Mouse (Mus musculus) heart, postnatal 36 days (tissue): Measurements from ENCODE around the gene Ypel5. TPM values are rescaled to one million over a fixed set of nuclear protein-coding genes. Genes with fewer than 3 reads are reported as not detected.

Source experiments
- DNase-seq, 2 experiments: peaks; one replicate each; pipeline ENCODE4 v3.0.0; 2021 to 2022
- intact Hi-C: fragments of 180-260 bp; cut with DNase I; formaldehyde crosslinking; loops from one replicate; pipeline ENCODE4 v1.15.1; 2025
- total RNA-seq, 2 experiments: library from RNA; stranded (reverse); gene quantifications; 2 replicates each; pipeline ENCODE4 v1.2.3; 2021

Ypel5 gene
- total RNA-seq, result 10 to 100 TPM; 36.9 to 43.4 TPM

DNA sequence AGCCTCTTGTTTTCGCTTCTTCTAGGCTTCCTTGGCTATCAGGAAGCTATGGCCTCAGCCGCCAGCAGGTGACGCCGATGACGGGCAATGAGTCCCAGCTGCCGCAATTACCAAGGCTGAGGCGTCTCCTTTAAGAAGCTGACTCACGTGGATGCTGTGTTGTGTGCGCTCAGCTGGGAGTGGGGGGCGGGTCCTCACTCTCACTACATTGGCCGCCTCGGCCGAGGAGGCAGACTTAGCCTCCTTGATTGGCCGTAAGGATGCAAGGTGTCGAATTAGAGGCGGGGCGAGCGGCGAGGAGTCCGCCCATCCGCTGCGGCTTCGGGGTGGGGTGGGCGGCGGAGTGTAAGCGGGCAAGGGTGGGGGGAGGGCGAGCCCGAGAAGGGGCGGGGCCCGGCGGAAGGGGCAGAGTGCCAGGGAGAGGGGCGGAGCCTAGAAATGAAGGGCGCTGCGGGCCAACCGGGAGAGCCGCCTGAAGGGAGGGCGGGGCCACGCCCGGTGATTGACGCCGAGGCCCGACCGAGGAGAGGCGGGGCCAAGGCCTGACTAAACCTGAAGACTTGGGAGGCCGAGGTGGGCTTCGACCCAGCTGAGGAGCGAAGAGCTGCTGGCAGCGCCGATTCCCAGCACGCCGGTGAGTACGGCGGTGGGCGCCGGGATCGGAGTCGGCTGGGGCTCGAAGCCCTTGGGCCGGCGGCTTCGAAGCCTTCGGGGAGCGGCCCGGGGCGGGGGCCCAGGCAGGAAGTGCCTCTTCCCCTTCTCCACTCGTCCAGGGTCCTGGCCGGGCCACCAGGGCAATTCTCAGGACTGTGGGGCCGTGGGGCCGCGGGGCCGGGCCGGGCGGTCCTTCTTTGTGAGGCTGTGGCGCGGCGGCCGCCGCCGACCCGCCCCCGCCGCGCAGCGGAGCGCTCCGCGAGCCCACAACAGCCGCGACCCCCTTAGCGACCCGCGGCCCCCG, at the start of gene Ypel5:
Ypel5 (plus strand) TSS at position 296 of the 958 bp plus-strand sequence.
- intact Hi-C loops, result loop anchor here (1.0 to 5.0 kb wide), 2 partner anchors 82 to 1561 kb away; partner anchors contain the start of genes Lbh and Slc30a6
- DNase-seq, result peak; percentile 97 to 98

DNA sequence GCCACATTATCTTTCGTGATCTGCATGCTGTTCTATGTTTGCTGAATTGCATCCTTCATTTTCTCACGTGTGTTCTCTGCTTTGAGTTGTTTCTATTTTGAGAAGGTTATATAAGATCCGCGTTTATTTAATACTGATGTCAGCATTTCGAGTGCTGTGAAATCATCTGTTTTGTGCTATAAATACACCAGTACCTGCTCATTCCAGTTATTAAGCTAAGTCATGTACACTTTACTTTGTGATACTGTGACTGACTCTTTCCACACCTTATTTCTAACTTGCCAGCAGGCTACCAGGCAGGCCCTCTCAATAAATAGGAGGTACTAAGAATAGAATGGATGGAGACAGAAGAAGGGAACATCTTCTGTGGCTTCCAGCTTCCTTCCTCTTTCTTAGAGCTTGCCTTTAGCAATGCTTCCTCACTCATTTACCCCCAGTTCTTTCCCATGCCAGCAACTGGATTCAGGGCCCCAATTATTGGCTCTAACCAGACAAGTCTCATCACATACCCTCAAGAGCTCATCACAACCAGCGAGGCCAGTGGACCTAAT, 48.3 kb upstream of the Ypel5 start:
- intact Hi-C loops, result loop anchor here (10.0 kb wide), 2 partner anchors 473 to 823 kb away; no protein-coding TSS in a partner anchor
- DNase-seq, result peak in 1 of 2 experiments; percentile 7

DNA sequence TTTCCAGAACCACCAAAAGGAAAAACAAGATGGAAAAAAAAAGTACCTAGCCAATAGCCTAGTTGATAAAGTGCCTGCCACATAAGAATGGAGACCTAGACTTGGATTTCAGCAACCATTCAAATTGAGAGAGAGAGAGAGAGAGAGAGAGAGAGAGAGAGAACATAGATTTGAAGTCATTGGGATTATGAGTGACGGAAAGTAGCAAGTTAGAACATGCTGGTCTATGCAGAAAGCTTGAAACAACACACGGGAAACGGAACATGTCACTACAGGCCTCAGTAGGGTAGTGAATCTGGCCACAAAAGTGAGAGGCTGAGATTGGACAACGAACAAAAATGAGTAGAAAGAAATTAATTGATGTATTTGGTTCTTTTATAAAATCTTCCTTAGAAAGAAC, 43.0 kb upstream of the Ypel5 start:
- intact Hi-C loops, result no loop called here
- no peak for DNase-seq

DNA sequence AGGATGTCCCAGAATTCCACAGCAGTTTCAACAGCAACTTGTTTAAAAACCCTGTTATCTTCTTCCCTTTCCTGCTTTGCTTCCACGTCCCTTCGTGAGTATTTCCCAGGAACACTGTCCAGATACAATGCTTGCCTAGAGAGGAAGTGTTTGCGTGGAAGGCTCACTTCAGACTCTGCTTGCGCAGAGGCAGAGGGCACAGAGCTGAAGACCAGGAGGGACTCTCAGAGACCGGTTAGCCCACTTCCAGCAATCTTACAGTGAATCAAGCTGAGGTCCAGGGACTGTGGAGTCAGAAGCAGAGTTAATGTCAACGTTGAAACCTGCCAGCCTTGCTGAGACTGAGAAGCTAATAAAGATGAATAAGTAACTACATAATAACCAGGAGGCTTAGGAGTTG, 41.6 kb upstream of the Ypel5 start:
- intact Hi-C loops, result loop anchor here (5.0 kb wide), 1 partner anchor 508 kb away; no protein-coding TSS in a partner anchor
- DNase-seq, result no peak

DNA sequence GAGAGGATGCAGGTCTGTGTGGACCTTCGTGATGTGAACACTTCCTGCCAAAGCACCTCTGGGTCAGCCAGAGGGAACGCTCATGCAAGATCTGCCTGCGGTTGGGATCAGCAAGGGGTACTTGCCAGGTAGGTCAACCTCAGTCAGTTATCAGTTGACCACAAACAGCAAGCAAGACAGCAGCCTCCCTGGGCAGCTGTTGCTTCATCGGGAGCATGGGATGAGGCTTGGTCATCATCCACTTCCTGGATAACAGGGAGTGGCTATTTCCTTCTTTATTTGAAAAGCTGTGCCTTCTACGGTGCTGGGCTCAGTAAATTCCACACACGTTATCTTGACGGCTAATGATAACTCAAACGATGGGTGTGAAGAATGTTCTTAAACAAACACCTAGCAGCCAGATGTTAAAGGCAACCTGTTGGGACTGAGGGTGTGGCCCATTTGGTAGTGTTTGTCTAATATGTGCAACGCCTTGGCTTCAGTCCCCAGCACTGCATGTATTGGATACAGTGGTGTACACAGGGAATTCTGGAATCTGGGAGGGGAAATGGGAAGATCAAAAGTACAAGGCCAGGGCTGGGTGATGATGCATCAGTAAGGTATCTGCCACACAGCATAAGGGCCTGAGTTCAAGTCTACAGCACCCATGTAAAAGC, 40.7 kb upstream of the Ypel5 start:
- intact Hi-C loops, result loop anchor here (5.0 kb wide), 1 partner anchor 507 kb away; no protein-coding TSS in a partner anchor
- DNase-seq, result no peak

DNA sequence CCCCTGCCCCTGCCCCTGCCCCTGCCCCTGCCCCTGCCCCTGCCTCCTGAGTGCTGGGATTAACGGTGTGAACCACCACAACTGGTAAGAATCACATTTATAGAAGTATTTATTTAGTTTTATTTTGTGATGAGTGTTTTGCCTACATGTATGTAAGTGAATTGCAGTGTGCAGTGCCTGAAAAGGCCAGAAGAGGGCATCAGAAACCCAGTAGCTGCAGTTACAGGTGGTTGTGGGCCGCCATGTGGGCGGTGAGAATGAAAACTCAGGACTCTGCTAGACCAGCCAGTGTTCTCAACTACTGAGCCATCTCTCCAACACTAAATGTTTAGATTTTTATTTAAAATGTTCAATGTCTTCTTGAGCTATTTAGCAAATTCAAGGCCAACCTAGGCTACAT, 39.7 kb upstream of the Ypel5 start:
- intact Hi-C loops, result loop anchor here (5.0 kb wide), 1 partner anchor 506 kb away; no protein-coding TSS in a partner anchor
- no peak for DNase-seq

DNA sequence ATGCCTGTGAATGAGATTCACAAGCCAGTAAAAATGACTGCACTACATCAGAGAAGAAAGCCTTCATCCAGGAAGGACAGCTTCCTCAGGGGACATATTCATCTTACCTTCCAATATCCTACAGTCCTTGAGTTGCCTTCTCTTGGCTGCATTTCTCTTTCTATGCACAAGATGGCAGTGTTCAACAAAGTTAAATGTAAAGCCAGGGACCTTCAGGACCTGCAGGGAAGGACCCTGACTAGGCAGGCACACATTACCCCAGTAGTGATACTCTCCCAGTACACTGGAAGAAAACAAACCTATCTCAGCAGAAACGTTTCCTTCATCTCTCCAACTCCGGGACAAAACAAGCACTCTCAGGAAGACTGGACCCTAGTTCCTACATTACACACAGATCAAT, 38.4 kb upstream of the Ypel5 start:
- DNase-seq, result peak in 1 of 2 experiments; percentile 17
- intact Hi-C loops, result loop anchor here (1.0 to 5.0 kb wide), 2 partner anchors 16 to 504 kb away; no protein-coding TSS in a partner anchor

DNA sequence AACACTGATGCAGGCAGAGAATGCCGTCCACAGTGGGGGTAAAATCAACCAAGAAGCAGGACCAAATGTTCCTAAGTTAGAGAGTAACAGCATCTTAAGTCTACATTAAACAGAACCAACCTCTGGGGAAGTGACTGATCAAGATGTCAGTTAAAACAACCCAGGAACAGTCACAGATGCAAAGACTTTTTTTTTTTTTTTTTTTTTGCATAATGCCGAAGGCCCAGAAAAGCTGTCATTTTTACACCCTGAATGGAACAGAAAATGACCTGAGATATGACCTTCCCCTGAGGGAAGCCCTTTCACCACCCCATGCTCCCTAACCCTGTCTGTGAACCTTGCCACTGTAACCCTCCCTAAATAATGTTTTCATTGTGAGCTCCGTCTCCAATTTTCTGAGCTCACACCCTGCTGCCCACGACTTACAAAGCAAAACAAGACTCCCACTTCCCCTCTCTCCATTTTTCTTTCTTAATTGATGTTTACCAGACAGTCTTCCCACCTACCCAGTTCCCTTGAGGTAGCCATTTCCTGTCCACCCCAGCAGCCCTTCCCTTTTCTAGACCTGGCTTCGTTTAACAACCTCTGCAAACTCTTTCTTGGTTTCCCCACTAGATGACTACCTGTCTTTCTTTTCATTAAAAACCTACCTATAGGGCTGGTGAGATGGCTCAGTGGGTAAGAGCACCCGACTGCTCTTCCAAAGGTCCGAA, 26.2 kb upstream of the Ypel5 start:
- no peak for DNase-seq
- intact Hi-C loops, result no loop called here

DNA sequence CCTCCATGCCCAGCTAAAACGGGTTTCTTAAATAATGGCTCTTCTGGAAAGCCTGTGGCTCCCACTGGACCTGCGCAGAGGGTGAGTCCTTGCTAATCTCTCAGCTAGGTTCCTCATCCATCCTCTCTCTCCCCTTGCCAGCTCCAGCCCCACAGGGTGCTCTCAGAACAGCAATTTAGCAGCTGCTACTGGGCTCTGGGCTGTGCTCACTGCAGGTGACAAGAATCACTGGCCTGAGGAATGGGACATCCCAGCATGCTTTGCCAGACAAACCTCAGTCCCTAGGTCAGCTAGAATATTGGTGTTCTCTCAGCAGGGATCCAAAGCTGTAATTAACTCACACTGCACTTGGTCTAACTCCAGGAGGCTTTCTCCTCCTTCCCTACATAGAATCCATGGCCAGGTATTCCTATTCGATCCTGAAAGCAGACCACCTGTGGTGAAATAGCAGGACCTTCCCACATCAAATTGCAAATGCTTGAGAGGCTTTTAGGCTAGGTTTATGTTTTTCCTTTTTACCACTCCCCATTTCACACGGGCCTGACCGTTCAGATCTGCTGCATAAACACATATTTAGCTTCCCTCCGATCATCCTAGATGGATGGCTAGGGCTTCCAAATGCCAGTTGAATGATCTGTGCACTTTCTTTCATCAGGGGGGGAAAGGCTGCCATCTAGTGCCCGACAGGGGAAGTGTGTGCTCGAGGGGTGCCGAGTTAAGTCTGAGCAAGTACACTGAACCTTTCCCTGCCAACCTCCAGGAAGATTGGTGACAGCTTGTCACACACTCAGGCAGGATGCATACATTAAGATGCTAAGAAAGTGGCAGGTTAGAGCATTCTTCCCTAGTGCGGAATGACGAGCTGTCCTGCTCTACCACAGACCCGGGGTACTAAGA, 22.6 kb upstream of the Ypel5 start:
- DNase-seq, result peak; percentile 56 to 67
- intact Hi-C loops, result loop anchor here (1.0 kb wide), 1 partner anchor 15 kb away; no protein-coding TSS in a partner anchor

DNA sequence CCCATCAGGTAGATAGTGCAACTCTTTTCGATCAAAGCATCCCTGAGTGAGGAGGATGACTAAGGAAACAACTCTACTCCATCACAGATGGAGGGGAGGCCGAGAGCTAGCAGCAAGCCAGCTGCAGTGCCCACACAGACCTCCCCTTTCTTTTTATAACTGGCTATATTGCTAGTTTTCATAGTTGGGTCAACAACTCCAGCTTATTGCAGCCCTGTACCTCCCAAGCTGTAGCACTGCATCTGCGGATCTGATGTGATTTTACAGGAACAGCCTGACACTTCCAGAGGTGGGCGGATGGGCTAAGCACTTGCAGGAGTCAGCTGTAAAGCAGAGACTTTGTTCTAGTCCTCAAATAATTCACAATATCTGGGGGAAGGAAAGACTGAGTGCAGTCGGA, 18.7 kb upstream of the Ypel5 start:
- intact Hi-C loops, result no loop called here
- no peak for DNase-seq

DNA sequence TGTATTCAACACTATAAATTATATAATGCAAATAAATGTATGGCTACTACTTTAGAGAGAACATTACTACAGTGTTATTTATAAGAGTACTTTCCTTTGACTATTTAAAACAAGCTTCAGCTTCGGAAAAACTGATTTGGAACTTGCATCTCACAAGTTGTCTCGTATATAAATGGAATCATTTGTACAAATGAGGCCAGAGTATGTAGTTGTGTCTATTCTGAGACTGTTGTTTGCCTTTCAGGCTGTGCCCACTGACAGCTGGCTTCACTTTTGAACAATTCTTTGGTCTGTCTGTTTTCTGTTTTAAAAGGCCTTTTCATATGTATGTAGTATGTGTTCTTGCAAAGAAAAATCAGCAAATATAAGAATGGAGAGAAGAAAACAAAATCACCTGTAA, 16.5 kb upstream of the Ypel5 start:
- intact Hi-C loops, result no loop called here
- no peak for DNase-seq

DNA sequence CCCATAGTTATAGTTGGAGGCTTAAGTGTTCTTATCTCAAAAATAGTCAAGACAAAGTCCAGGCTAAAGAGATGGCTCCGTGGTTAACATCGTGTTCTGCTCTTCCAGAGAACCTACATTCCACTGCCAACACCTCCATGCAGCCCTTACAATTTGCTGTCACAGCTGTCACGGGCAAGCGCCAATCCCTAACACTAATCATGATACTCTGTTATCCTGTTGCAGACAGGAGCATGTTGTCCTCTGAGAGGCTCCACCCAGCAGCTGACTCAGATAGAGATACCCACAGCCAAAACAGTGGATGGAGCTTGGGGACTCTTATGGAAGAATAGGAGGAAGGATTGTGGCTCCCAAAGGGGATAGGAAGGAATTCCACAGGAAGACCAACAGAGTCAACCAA, 15.8 kb upstream of the Ypel5 start:
- intact Hi-C loops, result no loop called here
- DNase-seq, result peak; percentile 9 to 17

DNA sequence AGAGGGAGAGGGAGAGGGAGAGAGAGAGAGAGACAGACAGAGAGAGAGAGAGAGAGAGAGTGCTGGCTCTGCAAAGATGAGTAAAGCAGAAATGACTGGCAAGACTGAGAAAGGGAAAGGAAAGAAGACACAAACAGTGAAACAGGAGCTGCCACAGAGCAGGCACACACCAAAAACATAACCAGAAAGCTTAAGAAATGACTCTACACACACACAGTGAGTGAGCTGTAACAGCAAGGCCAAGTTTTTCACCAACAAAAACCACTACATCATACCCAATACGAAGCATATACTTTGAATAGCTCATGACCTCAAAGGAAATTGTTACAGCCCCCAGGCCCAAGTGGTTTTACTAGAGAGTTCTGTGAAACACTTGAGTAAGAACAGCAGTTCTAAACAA, 14.3 kb upstream of the Ypel5 start:
- no peak for DNase-seq
- intact Hi-C loops, result no loop called here

DNA sequence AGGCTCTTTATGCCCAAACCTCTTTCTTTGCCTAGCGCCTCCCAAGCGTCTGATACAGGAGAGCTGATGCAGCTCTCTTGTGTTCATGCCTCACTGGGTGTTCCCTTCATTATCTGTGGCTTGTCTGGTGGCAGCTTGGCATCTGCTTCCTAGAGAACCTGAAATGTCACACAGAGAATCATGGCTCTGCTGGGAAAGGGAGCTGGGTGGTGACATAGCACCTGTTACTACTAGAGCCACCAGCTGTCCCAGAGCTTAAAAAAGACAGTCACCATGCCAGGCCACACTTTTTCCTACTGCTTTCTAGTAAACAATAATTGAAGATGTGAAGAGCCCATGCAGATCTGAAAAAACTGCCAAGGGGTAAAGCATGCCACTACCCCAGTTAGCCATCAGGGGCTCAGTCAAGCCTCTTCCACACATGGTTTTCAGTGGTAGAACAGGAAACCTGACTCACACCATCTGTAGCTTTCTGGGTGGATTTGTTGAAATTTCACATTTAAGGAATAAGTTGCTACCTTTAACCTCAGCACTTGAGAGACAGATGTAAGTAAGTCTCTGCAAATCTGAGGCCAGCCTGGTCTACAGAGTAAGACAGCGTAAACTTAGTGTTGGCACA, 9.2 kb upstream of the Ypel5 start:
- no peak for DNase-seq
- intact Hi-C loops, result no loop called here

DNA sequence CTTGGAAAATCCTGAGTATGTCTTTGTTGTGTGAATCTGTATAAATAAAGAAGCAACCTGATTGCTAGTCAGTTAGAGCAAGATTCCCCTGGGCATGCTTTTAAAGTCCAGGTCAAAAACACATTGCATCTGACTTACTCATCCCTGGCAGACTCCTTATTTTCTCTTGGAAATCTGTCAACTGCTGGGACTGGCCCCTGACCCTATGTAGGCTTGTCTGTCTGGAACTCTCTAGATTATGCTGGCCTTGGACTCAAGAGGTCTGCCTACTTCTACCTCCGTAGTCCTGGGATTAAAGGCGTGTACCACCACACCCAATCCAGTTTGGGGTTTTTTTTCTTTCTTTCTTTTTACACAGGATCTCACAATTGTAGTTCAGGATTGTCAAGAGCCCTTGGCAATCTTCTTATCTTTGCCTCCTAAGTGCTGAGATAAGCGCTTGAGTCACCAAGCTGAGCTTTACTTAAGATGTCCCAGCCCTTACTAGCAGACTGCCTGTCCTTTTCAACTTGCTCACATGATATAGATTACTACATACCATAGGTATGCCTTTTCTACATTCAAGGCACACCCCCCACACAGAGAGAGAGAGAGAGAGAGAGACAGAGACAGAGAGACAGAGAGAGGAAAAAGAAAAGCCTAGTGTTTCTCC, 8.1 kb upstream of the Ypel5 start:
- DNase-seq, result no peak
- intact Hi-C loops, result no loop called here

DNA sequence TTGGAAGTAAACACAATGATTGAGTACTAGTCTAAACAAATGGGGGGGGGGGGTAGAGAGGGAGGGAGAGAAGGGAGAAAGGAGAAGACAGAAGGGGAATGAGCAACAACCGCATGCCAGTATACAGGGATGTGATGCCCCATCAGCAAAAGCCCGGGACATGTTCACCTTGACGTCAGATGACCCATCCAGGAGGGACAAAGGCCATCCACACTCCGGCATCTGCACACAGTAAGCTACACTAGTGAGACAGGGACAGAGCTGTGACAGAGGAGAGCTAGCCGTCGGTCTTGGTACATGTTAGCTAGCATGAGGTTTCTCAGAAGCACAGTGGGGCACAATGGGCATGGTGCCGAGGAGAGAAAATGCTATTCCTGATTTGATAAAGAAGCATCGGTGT, 7.6 kb upstream of the Ypel5 start:
- no peak for DNase-seq
- intact Hi-C loops, result no loop called here

DNA sequence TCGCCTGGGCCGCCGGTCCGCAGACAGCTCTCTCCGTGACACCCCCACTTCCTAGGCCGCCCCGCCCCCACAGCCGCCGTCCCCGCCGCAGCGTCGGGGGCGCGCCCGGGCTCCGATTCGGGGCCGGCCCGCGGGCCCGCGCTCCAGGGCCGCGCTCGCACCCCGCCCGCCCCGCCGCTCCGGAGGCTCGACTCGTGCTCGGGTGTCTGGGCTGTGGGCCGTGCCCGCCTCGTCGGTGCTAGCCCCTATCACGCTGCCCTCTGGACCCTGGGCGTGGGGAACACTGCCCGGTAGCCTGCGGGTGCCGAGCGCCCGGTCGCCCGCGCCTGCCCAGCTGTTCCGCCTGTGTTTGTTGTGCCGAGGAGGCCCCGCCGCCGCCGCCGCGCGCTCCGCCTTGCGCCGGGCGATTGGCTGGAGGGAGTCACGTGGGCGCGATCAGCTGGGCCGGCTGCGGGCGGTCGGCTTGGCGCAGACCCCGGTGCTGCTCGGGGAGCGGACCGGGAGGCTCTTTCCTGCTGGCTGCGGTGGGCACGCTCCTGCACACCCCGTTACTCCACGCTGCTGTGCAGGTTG, 973 bp downstream of the Ypel5 start:
- intact Hi-C loops, result loop anchor here (1.0 to 5.0 kb wide), 2 partner anchors 81 to 1560 kb away; partner anchors contain the start of genes Lbh and Slc30a6
- DNase-seq, result peak; percentile 92 to 96
